Mouse (Mus musculus): ENCODE measurements around the gene Sos1. TPM values are rescaled to one million over a fixed set of nuclear protein-coding genes. Genes with fewer than 3 reads are reported as not detected.

Gene Sos1
- polyA plus RNA-seq, 1 experiment, result 32.9 TPM

DNA sequence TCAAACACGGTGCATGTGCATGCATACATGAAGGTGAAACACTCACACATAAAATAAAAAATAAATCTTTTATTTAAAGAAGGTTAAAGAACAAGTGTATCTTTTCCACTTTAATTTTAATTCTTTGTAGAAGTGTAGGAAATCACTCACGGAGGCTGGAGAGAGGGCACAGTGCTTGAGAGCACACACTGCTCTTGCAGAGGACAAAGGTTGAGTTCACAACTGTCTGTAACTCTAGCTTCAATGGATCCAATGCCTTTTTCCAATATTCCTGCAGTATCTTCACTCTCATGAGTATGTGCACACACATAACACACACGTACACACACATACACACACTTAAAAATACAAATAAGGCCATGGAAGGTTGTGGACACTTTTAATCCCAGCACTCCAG, 30.2 kb upstream of the Sos1 start:
- TF ChIP-seq CTCF (IDR thresholded peaks at IDR 0.05; ENCODE audit: borderline replicate concordance, insufficient read depth, low read length), result no peak
- no peak for TF ChIP-seq POLR2A (IDR thresholded peaks at IDR 0.05; ENCODE audit: low read depth, low read length)
- H3K4me3 ChIP-seq (ENCODE audit: insufficient read depth, low read length), result no peak overlapping the region
- H3K27ac ChIP-seq (ENCODE audit: insufficient read depth, low read length), result no peak overlapping the region

DNA sequence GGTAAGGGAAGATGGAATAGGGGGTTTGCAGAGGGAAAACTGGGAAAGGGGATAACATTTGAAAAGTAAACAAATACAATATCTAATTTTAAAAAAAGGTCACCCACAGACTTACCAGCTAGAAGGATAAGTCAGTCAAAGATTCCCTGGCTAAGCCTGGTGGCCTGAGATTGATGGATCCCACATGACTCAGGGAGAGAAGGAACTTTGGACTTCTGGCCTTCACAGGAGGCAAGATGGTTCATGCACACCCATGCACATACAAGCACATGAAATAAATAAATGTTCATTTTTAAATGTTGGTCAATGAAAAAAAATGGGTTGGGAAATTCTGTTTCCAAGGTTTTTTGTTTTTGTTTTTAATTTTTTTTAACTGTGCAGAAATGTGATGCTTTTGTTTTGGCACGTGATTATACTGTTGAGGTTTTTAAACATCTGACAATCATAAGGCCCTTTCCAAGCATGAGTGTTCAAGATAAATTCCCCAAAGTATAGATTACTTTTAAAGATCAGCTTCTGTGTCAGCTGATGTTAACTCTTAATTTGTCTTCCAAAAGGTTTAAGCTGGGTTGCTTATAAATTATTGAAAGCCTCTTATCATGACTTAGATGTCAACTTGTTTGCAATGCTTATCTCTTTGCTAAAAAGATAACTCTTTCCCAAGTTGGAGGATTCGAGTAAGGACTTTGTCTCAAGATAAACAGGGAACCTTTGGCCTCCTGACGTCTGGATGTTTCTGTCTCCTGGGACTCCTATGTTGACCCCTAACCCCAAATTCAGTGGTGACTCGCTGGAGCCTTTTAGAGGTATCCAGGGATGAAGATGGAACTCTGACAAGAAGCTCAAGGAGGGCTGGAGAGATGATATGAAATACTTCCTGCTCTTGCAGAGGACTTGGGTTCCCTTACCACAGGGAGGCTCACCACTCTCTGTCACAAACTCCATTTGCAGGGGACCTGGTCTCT, 29.5 kb upstream of the Sos1 start:
- Histone ChIP-seq H3K4me3 (ENCODE audit: insufficient read depth, low read length) (no peak overlapping the region), H3K4me1 (ENCODE audit: control insufficient read depth, insufficient read depth, low read length) (peaks cover 11% of the 10 kb centered on the region), H3K27ac (ENCODE audit: insufficient read depth, low read length) (no peak overlapping the region)
- no peak for TF ChIP-seq POLR2A (IDR thresholded peaks at IDR 0.05; ENCODE audit: low read depth, low read length)
- no peak for TF ChIP-seq CTCF (IDR thresholded peaks at IDR 0.05; ENCODE audit: borderline replicate concordance, insufficient read depth, low read length)

More for the DNA sequence above, 30.2 kb upstream of the Sos1 start:
- H3K4me1 ChIP-seq (ENCODE audit: control insufficient read depth, insufficient read depth, low read length), result peaks cover 10% of the 10 kb centered on the region

DNA sequence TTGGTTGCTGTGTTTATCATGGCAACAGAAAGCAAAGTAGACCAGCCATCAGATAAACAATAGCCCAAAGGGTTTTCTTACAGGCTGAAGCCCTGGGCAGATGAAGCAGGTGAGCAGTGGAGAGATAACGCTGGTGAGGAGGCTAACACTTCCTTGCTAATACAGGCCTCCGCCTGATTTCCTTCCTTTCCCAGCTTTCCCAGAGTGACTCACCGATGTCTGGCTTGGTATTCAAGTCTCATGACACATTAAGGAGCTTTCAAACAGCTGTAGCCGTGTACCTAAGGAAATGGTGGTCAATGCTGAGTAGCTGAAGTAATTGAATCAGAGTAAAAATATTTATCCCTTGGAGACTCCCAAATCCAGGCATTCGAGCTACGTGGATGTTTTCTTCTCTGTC, 25.5 kb upstream of the Sos1 start:
- H3K4me1 ChIP-seq (ENCODE audit: control insufficient read depth, insufficient read depth, low read length), result peaks cover 11% of the 10 kb centered on the region
- H3K27ac ChIP-seq (ENCODE audit: insufficient read depth, low read length), result peak overlapping the region; percentile 47; the same call in 1 of the 2 replicates
- no peak overlapping the region for H3K4me3 ChIP-seq (ENCODE audit: insufficient read depth, low read length)
- TF ChIP-seq CTCF (IDR thresholded peaks at IDR 0.05; ENCODE audit: borderline replicate concordance, insufficient read depth, low read length) (no peak), POLR2A (IDR thresholded peaks at IDR 0.05; ENCODE audit: low read depth, low read length) (no peak)

DNA sequence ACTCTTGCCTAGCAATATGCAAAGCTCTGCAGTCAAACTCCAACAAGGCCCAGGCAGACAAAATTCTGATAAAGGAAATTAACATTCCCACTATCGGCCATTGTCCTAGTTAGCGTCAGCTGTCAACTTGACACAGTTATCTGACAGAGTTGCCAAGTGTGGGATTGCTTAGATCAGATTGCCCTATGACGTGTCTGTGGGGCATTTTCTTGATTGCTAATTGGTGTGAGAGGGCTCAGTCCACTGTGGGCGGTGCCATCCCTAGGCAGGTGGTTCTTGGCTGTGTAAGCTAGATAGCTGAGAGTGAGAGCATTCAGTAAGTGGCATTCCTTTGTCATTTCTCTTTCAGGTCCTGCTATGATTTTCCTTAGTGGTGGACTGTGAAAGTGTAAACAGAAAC, 25.1 kb upstream of the Sos1 start:
- peaks cover 11% of the 10 kb centered on the region for H3K4me1 ChIP-seq (ENCODE audit: control insufficient read depth, insufficient read depth, low read length)

DNA sequence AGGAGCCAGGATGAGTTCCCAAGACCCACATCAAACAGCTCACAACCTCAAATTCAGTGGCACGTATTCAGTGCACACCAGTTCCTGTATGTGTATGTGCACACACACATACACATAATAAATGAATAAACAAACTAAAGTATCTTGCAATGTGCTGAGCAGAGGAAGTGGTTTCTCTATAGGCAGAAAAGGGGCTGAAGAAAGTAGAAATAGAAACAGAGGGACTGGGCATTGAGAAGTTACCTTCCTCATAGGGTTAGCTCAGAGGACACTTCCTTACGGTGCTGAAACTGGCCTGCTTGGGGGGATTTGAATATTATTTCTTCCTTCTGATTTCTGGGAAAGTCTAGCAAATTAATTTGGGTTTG, 21.5 kb upstream of the Sos1 start:
- no peak overlapping the region for H3K4me3 ChIP-seq (ENCODE audit: insufficient read depth, low read length)
- TF ChIP-seq CTCF (IDR thresholded peaks at IDR 0.05; ENCODE audit: borderline replicate concordance, insufficient read depth, low read length) (no peak), POLR2A (IDR thresholded peaks at IDR 0.05; ENCODE audit: low read depth, low read length) (no peak)
- H3K27ac ChIP-seq (ENCODE audit: insufficient read depth, low read length), result no peak overlapping the region
- H3K4me1 ChIP-seq (ENCODE audit: control insufficient read depth, insufficient read depth, low read length), result peaks cover 11% of the 10 kb centered on the region

More for the DNA sequence above, 25.1 kb upstream of the Sos1 start:
- TF ChIP-seq CTCF (IDR thresholded peaks at IDR 0.05; ENCODE audit: borderline replicate concordance, insufficient read depth, low read length) (no peak), POLR2A (IDR thresholded peaks at IDR 0.05; ENCODE audit: low read depth, low read length) (no peak)
- H3K4me3 ChIP-seq (ENCODE audit: insufficient read depth, low read length), result no peak overlapping the region
- peak overlapping the region; percentile 19; the same call in 1 of the 2 replicates for H3K27ac ChIP-seq (ENCODE audit: insufficient read depth, low read length)

DNA sequence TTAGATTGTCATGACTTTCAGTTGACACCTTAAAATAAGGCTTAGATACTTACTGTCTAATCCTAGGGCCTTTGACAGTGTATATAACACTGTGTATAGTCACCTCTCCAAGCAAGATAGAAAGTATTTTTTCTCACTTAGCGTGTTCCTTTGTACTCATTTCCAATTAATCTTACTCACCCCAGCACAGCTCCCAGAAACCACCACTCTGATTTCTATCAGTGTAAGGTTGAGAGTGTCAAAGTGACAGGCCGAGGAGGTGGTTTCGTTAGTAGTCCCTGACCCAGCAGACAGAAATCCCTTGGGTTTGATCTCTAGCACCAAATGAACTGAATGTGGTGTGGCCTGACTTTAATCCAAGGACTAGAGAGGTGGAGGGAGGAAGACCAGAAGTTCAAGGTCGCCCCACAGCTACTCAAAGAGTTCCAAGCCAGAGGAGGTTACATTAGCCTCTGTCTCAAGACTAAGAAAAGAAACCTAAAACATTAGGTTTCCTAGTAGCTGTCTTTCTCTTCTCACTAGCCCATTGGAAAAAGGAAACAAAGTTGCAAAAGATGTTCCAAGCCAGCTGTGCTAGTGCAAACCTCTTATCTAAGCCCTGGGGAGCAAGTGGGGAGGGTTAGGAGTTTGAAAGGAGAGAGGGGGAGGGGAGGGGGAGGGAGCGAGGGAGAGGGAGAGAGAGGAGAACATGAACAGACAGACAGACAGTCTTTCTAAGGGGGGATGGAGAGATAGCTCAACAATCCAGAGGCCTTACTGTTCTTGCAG, 21.0 kb upstream of the Sos1 start:
- TF ChIP-seq CTCF (IDR thresholded peaks at IDR 0.05; ENCODE audit: borderline replicate concordance, insufficient read depth, low read length) (no peak), POLR2A (IDR thresholded peaks at IDR 0.05; ENCODE audit: low read depth, low read length) (no peak)
- no peak overlapping the region for H3K4me3 ChIP-seq (ENCODE audit: insufficient read depth, low read length)
- no peak overlapping the region for H3K27ac ChIP-seq (ENCODE audit: insufficient read depth, low read length)
- peaks cover 7% of the 10 kb centered on the region for H3K4me1 ChIP-seq (ENCODE audit: control insufficient read depth, insufficient read depth, low read length)

DNA sequence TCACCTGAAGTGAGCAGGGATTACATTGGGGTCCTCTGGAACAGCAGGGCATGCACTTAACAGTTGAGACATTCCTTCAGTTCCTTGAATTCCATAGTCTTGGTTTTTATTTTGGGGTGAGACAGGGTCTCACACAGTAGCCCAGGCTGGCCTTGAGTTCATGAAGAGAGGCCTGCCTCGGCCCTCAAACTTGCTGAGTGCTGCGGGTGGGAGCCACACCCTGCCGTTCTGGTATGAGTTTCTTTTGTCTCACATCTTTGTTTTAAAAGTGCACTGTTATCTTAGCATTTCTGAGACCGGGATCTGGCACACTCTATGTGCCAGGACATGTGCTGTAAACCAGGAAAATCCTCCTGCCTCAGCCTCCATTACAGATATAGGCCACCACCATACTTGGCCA, 19.8 kb upstream of the Sos1 start:
- Histone ChIP-seq H3K27ac (ENCODE audit: insufficient read depth, low read length) (no peak overlapping the region), H3K4me3 (ENCODE audit: insufficient read depth, low read length) (no peak overlapping the region), H3K4me1 (ENCODE audit: control insufficient read depth, insufficient read depth, low read length) (no peaks in the 10 kb centered on the region)
- TF ChIP-seq CTCF (IDR thresholded peaks at IDR 0.05; ENCODE audit: borderline replicate concordance, insufficient read depth, low read length), result no peak
- no peak for TF ChIP-seq POLR2A (IDR thresholded peaks at IDR 0.05; ENCODE audit: low read depth, low read length)

DNA sequence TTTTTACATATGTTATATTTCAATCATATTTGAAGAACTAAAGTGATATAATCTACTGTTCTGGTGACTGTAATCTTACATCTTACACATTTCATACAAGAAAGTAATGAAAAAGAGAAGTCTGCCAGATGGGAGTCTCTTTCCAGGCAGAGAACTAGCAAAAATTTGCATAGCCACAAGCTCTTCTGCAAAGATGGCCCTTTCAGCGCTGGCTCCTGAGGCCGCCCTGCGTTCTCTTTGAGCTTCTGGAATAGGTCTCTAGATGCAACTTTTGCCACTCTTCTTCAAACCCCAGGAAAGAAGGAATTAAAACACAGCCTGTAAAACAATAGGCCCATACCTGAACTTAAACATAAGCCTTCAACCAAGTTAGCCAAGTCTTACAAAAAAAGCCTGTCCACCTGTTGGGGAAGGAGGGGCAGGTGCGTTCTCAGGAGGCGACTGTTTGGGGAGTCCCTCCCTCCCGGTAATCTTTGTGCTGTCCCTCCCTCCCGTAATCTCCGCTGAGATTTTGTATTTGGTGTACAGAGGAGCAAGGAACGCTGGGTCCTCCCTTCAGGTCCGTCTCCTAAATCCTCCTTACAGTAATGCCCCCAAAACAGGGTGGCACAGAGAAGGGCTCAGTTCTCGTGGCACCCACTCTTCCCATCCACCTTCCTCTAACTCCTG, 18.5 kb upstream of the Sos1 start:
- no peak overlapping the region for H3K27ac ChIP-seq (ENCODE audit: insufficient read depth, low read length)
- no peaks in the 10 kb centered on the region for H3K4me1 ChIP-seq (ENCODE audit: control insufficient read depth, insufficient read depth, low read length)
- TF ChIP-seq POLR2A (IDR thresholded peaks at IDR 0.05; ENCODE audit: low read depth, low read length), result no peak
- no peak for TF ChIP-seq CTCF (IDR thresholded peaks at IDR 0.05; ENCODE audit: borderline replicate concordance, insufficient read depth, low read length)
- H3K4me3 ChIP-seq (ENCODE audit: insufficient read depth, low read length), result no peak overlapping the region

DNA sequence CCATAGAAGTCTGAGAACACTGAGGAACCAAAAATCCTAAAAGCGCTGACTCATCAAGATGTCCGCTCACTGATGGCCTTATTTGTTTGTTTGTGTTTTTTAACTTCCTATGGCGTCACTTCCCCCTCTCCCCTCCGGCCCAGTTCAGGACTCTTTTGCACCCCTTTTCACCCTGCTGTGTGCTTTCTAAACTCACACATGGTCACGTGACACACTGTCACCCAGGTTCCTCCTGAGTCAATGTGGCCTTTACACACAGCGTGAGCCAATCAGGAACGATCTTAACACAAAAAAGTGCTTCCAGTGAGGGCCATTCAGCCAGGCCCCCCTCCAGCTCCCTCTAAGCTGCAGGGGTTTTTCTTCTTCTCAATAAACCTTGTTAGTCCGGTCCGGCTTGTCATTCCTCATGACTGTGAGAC, 16.9 kb upstream of the Sos1 start:
- H3K4me3 ChIP-seq (ENCODE audit: insufficient read depth, low read length), result no peak overlapping the region
- H3K27ac ChIP-seq (ENCODE audit: insufficient read depth, low read length), result no peak overlapping the region
- TF ChIP-seq POLR2A (IDR thresholded peaks at IDR 0.05; ENCODE audit: low read depth, low read length), result no peak
- TF ChIP-seq CTCF (IDR thresholded peaks at IDR 0.05; ENCODE audit: borderline replicate concordance, insufficient read depth, low read length), result no peak
- 0 out of 2 replicates have a peak, but pooled peaks cover 1% of the 10 kb centered on the region for H3K4me1 ChIP-seq (ENCODE audit: control insufficient read depth, insufficient read depth, low read length)
